Mouse (Mus musculus) small intestine, adult 2 months (tissue): ENCODE measurements at regions not wholly inside any gene's neighbourhood (a gene's known extent, or its start where the extent isn't known, plus 50 kb on each side); places are given as distances from the start of the nearest gene placed in this dataset.
A peak's percentile ranks its signal among the peaks of the same experiment; 100 is the strongest.

Experiments
- H3K27ac ChIP-seq: fragments of 200-500 bp; 2 replicates; pipeline ENCODE4 v1.5.1; 2012; ENCODE audit warnings: low read depth, low read length, control low read depth, inconsistent platforms; ENCODE audit not compliant: insufficient read depth
- H3K27me3 ChIP-seq: fragments of 200-500 bp; 2 replicates; pipeline ENCODE4 v1.6.1; 2012; ENCODE audit warnings: mild to moderate bottlenecking, moderate library complexity, low read length, inconsistent platforms; ENCODE audit not compliant: control insufficient read depth, insufficient read depth
- H3K36me3 ChIP-seq: fragments of 200-500 bp; 2 replicates; pipeline ENCODE4 v1.6.1; 2012; ENCODE audit warnings: mild to moderate bottlenecking, low read length, control low read depth, inconsistent platforms; ENCODE audit not compliant: control insufficient read depth, insufficient read depth
- H3K4me1 ChIP-seq: fragments of 200-500 bp; 2 replicates; pipeline ENCODE4 v1.6.1; 2012; ENCODE audit warnings: low read length, inconsistent platforms, mixed read lengths; ENCODE audit not compliant: control insufficient read depth, insufficient read depth, insufficient read length
- H3K4me3 ChIP-seq: fragments of 200-500 bp; 2 replicates; pipeline ENCODE4 v1.5.1; 2012; ENCODE audit warnings: low read depth, mild to moderate bottlenecking, control low read depth, inconsistent platforms, low read length, moderate library complexity
- CTCF ChIP-seq: fragments of 200-500 bp; IDR thresholded peaks from 2 replicates; pipeline ENCODE4 v1.5.1; 2012; ENCODE audit warnings: low read depth, mild to moderate bottlenecking, control low read depth, inconsistent platforms, low read length, moderate library complexity, mixed read lengths; ENCODE audit not compliant: insufficient replicate concordance, insufficient read length; ENCODE audit errors: extremely low read depth
- POLR2A ChIP-seq: fragments of 200-500 bp; IDR thresholded peaks from 2 replicates; pipeline ENCODE4 v1.6.1; 2012; ENCODE audit warnings: low read depth, mild to moderate bottlenecking, control low read depth, inconsistent platforms, low read length, moderate library complexity
- WGBS: fragments of 180-500 bp; shearing (Covaris S2); methylation state at CpG from one replicate; pipeline ENCODE4 v1.1.7; 2018; 5-methylcytosine and 5-hydroxymethylcytosine counted together

GRCm38 (mm10) chr14:24081911-24082558, 67.7 kb upstream of the Kcnma1 start:
- H3K27me3 ChIP-seq: no peaks in the 10 kb centered on the region
- no peak overlapping the region for H3K27ac ChIP-seq
- no peaks in the 10 kb centered on the region for H3K36me3 ChIP-seq
- H3K4me1 ChIP-seq: no peaks in the 10 kb centered on the region
- TF ChIP-seq CTCF (no peak), POLR2A (no peak)
- 29% methylated on average over 11 of the region's 11 CpGs for WGBS
- H3K4me3 ChIP-seq: no peak overlapping the region

GRCm38 (mm10) chr14:24068693-24069092, 54.4 kb upstream of the Kcnma1 start:
- Histone ChIP-seq H3K36me3 (no peaks in the 10 kb centered on the region), H3K27me3 (no peaks in the 10 kb centered on the region), H3K4me3 (no peak overlapping the region), H3K4me1 (no peaks in the 10 kb centered on the region), H3K27ac (no peak overlapping the region)
- 57% methylated on average over 4 of the region's 4 CpGs for WGBS
- no peak for TF ChIP-seq CTCF
- no peak for TF ChIP-seq POLR2A

GRCm38 (mm10) chr14:24067657-24068056, 53.4 kb upstream of the Kcnma1 start:
- H3K27ac ChIP-seq: no peak overlapping the region
- no peaks in the 10 kb centered on the region for H3K4me1 ChIP-seq
- TF ChIP-seq CTCF: peak; percentile 70; the same call in 1 of the 2 replicates
- TF ChIP-seq POLR2A: no peak
- H3K27me3 ChIP-seq: no peaks in the 10 kb centered on the region
- H3K4me3 ChIP-seq: no peak overlapping the region
- WGBS: 27% methylated on average over 6 of the region's 6 CpGs
- no peaks in the 10 kb centered on the region for H3K36me3 ChIP-seq

GRCm38 (mm10) chr14:24065231-24065767, 51.0 kb upstream of the Kcnma1 start:
- 59% methylated on average over 4 of the region's 4 CpGs for WGBS
- H3K4me3 ChIP-seq: no peak overlapping the region
- no peak overlapping the region for H3K27ac ChIP-seq
- TF ChIP-seq POLR2A (no peak), CTCF (no peak)
- H3K36me3 ChIP-seq: no peaks in the 10 kb centered on the region
- H3K27me3 ChIP-seq: no peaks in the 10 kb centered on the region
- H3K4me1 ChIP-seq: no peaks in the 10 kb centered on the region
